Mouse (Mus musculus): ENCODE results near the gene Cfd.

- TF ChIP-seq POLR2A (IDR thresholded peaks at IDR 0.05; ENCODE audit: insufficient read depth, low read length) (no peak), CTCF (IDR thresholded peaks at IDR 0.05; ENCODE audit: low read depth, low read length) (no peak), EP300 (IDR thresholded peaks at IDR 0.05; ENCODE audit: insufficient read depth, low read depth, low read length) (no peak)
These were observed 43.2 kb downstream of the Cfd start for GRCm38 (mm10) chr10:79933861-79934260.
